Mouse (Mus musculus) lung, postnatal 0 days (tissue): Measurements from ENCODE around the gene Mms19. TPM values are rescaled to one million over a fixed set of nuclear protein-coding genes. Genes with fewer than 3 reads are reported as not detected.
"Not testable (repeated sequence)": the region's sequence is repeated elsewhere in the genome, so short reads cannot be mapped to it uniquely, and the experiment has no call there.

Source experiments
- ATAC-seq: fragments of 200-750 bp; cut with Nextera tagmentation; 2 replicates; pipeline ENCODE4 v1.8.0; 2017; ENCODE audit warnings: moderate library complexity
- DNase-seq: peaks from one replicate; pipeline ENCODE4 v3.0.0-alpha.2; 2016; ENCODE audit warnings: low spot score
- H3K27ac ChIP-seq: fragments of 300-500 bp; sonication (generic); 2 replicates; pipeline ENCODE4 v1.5.1; 2014; ENCODE audit warnings: antibody characterized with exemption, mild to moderate bottlenecking, low read length, mixed read lengths
- H3K27me3 ChIP-seq: fragments of 300-500 bp; sonication (generic); replicated peaks from 2 replicates; pipeline ENCODE4 v1.6.1; 2014; ENCODE audit warnings: low read length, mixed read lengths; ENCODE audit not compliant: insufficient read depth
- H3K36me3 ChIP-seq: fragments of 300-500 bp; sonication (generic); 2 replicates; pipeline ENCODE4 v1.6.1; 2014; ENCODE audit warnings: low read length, mixed read lengths; ENCODE audit not compliant: insufficient read depth
- H3K4me1 ChIP-seq: fragments of 300-500 bp; sonication (generic); 2 replicates; pipeline ENCODE4 v1.6.1; 2014; ENCODE audit warnings: antibody characterized with exemption, low read depth, low read length, mixed read lengths; ENCODE audit not compliant: insufficient read depth
- H3K4me2 ChIP-seq: fragments of 300-500 bp; sonication (generic); replicated peaks from 2 replicates; pipeline ENCODE4 v1.6.1; 2014; ENCODE audit warnings: low read depth, mild to moderate bottlenecking, low read length, moderate library complexity, mixed read lengths
- H3K4me3 ChIP-seq: fragments of 300-500 bp; sonication (generic); 2 replicates; pipeline ENCODE4 v1.5.1; 2014; ENCODE audit warnings: low read depth, low read length
- H3K9ac ChIP-seq: fragments of 300-500 bp; sonication (generic); replicated peaks from 2 replicates; pipeline ENCODE4 v1.6.1; 2014; ENCODE audit warnings: low read depth, mild to moderate bottlenecking
- H3K9me3 ChIP-seq: fragments of 300-500 bp; sonication (generic); 2 replicates; pipeline ENCODE4 v1.6.1; 2016; ENCODE audit warnings: low read length, mixed read lengths
- CTCF ChIP-seq: IDR thresholded peaks from 2 replicates; pipeline ENCODE4 v1.5.1; 2016; ENCODE audit warnings: antibody characterized with exemption, mild to moderate bottlenecking
- EP300 ChIP-seq: IDR thresholded peaks from 2 replicates; pipeline ENCODE4 v1.6.1; 2016; ENCODE audit warnings: antibody characterized with exemption, mild to moderate bottlenecking, control low read depth
- WGBS: fragments of 180-500 bp; shearing (Covaris S2); extraction: QIAGEN DNeasy Blood & Tissue Kit; methylation state at CpG from one replicate; pipeline ENCODE4 v1.1.7; 2014; 5-methylcytosine and 5-hydroxymethylcytosine counted together
- polyA plus RNA-seq: library from polyadenylated mRNA; unstranded; fragments of >200 nt; fragmentation: Nextera tagmentation; extraction: Ambion mirVana; gene quantifications from 2 replicates; pipeline ENCODE4 v1.2.1, GENCODE M21; 2015

Gene Mms19
- polyA plus RNA-seq, 1 experiment from 2014 or later: 12.8 TPM

DNA sequence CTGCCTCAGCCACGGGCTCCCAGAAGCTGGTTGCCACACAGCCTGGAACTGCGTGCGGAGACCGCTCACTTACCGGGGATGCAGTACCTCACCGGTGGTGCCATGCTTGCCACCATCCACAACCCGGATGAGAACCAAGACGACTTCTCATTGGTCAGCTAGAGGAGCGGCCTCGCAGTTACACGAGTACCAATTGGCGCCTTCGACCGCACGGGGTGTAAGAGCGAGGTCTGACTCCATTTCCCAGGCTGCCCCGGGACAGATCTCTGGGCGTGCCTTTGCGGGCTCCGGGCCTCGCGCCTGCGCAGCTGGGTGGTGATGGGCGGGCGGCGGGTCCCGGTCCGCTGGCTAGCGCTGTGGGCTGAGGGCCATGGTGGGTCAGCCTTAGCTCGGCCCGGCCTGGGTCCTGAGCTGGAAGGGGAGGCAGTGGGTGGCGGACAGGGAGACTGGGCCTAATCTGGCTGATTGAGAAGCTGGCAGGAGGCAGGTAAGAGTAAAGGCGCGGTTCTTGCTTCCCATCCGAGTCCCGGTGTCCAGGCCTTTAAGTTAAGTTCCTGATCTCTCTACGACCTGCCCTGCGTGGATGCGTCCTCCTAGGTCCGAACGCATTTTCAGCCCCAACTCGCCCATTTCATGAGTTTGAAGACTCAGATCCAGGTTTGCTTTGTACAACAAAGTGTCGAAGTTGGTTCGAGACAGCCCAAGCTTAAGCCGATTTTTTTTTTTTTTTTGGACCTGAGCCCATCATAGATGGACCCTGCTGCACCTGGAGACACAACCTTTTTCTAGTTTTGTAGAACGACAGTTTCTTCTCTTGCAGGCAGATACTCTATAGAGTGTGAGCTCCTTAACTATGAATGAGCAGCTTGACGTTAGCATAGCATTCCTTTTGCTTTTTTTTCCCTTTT, 47.5 kb downstream of the Mms19 start, which contains the start of the genes Exosc1 and Zdhhc16:
Exosc1 (minus strand) TSS at position 245 of the 908 bp plus-strand sequence.
Zdhhc16 (plus strand) TSS at position 302 of the 908 bp plus-strand sequence.
- H3K36me3 ChIP-seq: no peaks in the 10 kb centered on the region
- ATAC-seq: peak; percentile 100

DNA sequence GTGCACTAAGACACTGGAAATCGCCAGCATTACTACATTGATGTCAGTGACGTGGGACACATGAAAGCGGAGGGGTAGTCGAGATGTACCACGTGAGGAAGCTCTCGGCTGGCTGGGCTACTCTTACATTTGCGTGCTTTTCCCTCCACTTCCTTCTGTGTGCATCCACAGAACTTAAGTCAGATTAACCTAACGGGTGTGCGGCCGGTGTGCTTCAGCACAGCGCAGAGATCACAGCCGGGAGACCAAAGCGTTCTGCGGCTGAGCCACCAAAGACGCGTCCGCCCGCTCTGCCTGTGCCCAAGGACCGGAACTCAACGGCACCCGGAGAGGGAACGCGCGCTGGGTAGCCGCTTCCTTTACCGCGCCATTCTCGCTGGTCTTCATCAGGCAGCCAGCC, 48.3 kb downstream of the Mms19 start:
- Histone ChIP-seq H3K9ac (peak overlapping the region; percentile 58), H3K27me3 (no peaks in the 10 kb centered on the region), H3K4me2 (peak overlapping the region; percentile 90), H3K4me1 (0 out of 2 replicates have a peak, but pooled peaks cover 4% of the 10 kb centered on the region), H3K27ac (peak overlapping the region; percentile 54; the same call in 1 of the 2 replicates), H3K4me3 (peak overlapping the region; percentile 65), H3K9me3 (no peaks in the 10 kb centered on the region), H3K36me3 (no peaks in the 10 kb centered on the region; the same call in 1 of the 2 replicates)
- DNase-seq (peak; percentile 28), ATAC-seq (peak; percentile 5)
- TF ChIP-seq EP300 (no peak), CTCF (no peak)
- under 1% methylated on average over 28 of the region's 28 CpGs for whole genome bisulfite sequencing

More for the DNA sequence above, 47.5 kb downstream of the Mms19 start, which contains the start of the genes Exosc1 and Zdhhc16:
- Histone ChIP-seq H3K4me3 (peak within 1 kb of the TSS; percentile 65), H3K4me2 (peak within 1 kb of the TSS; percentile 90), H3K9me3 (no peaks in the 10 kb centered on the region), H3K4me1 (0 out of 2 replicates have a peak, but pooled peaks cover 4% of the 10 kb centered on the region), H3K9ac (peak within 1 kb of the TSS; percentile 58), H3K27me3 (no peaks in the 10 kb centered on the region), H3K27ac (peak within 1 kb of the TSS; percentile 54; the same call in 1 of the 2 replicates)
- no peak for TF ChIP-seq EP300
- TF ChIP-seq CTCF: peak; percentile 7; the same call in 1 of the 2 replicates
- under 1% methylated on average over 47 of the region's 47 CpGs for WGBS
- DNase-seq: peak; percentile 99

DNA sequence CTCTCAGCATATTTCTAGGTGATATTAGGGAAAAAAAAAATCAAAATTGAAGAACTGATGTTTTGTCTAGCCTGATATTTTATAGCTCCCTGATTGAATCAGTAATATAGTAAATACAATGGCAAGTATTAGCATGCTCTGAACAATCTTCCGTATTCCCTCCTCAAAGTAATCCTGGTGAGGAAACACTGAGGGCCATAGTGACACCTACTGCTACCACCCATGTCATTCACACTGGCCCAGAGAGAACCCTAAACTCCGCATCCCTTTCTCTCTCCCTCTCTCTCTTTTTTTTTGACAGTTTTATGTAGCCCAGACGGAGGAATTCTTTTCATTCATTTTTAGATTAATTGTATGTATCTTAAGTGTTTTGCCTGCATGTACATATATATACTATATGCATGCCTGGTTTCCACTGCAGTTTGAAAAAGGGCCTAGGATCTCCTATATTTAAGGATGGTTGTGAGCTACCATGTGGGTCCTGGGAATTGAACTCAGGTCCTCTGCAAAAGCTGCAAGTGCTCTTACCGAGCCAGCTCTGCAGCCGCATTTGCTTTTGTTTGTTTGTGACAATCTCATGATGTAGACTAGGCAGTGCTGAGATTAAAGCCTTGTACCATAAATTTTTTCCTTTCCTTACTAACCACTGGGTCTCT, 60.4 kb downstream of the Mms19 start:
- Histone ChIP-seq H3K4me1 (no peaks in the 10 kb centered on the region), H3K4me3 (no peak overlapping the region), H3K27ac (no peak overlapping the region), H3K9me3 (no peaks in the 10 kb centered on the region), H3K27me3 (no peaks in the 10 kb centered on the region), H3K9ac (no peak overlapping the region), H3K4me2 (no peak overlapping the region), H3K36me3 (peaks cover 27% of the 10 kb centered on the region)
- WGBS: 74% methylated on average over 5 of the region's 5 CpGs
- no peak for ATAC-seq
- TF ChIP-seq EP300 (no peak), CTCF (no peak)
- DNase-seq: no peak

DNA sequence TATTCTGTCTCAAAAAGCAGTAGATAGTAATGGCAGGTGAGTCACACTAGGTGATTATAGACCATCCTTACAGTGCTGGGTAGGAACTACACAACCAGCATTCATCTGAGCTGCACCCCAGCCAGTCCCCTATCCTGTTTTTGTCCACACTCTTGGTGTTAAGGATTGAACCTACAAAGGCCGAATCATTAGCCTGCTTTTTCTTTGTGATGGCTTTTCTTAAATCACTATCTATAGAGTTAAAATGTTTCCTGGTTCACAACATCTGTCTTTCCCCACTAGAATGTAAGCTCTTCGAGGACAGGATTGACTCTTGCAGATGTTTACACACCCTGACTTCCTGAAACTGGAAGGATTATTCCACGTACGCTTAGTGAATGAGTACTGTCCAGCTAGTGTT, 61.5 kb downstream of the Mms19 start:
- Histone ChIP-seq H3K4me3 (no peak overlapping the region), H3K27me3 (no peaks in the 10 kb centered on the region), H3K36me3 (peaks cover 23% of the 10 kb centered on the region), H3K4me1 (no peaks in the 10 kb centered on the region), H3K4me2 (no peak overlapping the region), H3K27ac (no peak overlapping the region), H3K9me3 (no peaks in the 10 kb centered on the region), H3K9ac (no peak overlapping the region)
- DNase-seq (no peak), ATAC-seq (no peak)
- TF ChIP-seq CTCF (no peak), EP300 (no peak)
- 50% methylated on average over 4 of the region's 4 CpGs for WGBS

DNA sequence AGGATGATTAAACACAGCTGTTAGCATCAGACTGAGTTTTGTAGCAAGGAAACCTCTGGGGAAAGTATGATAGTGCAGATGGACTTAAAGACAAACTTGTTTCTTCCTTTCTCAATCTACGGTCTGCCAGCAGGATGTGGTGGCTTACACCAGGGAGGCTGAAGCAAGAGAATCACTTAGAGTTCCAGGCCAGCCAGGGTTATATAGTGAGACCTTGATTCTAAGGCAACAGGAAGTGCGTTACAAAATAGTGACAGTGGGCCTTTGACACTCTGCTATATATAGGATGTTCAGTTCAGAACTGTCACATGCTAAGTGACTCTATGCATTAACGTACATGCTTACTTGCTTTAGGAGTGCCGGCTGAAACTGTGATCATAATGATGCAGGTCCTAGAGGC, 64.1 kb downstream of the Mms19 start:
- 74% methylated on average over 4 of the region's 4 CpGs for WGBS
- TF ChIP-seq EP300: no peak
- no peak for TF ChIP-seq CTCF
- Histone ChIP-seq H3K4me3 (no peak overlapping the region), H3K9me3 (no peaks in the 10 kb centered on the region), H3K4me2 (no peak overlapping the region), H3K36me3 (peaks cover 20% of the 10 kb centered on the region), H3K27me3 (no peaks in the 10 kb centered on the region), H3K27ac (no peak overlapping the region), H3K9ac (no peak overlapping the region), H3K4me1 (peaks cover 16% of the 10 kb centered on the region; the same call in 1 of the 2 replicates)
- ATAC-seq: no peak
- peak; percentile 11 for DNase-seq

DNA sequence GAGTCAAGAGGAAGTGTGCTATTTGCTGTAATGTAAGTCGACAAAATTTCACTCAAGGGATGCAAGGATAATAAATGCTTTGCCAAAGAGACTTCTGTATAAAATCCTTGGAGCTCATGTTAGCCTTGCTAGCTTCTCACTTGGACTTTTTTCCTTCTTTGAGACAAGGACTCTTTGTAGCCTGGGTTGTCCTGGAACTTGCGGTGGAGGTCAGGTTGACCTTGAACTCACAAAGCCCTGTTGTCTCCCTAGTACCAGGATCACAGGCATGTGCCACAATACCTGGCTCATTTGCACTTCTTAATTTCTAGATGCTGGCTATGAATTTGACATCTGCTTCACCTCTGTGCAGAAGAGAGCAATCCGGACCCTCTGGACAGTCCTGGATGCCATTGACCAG, 65.7 kb downstream of the Mms19 start:
- no peak overlapping the region for H3K9ac ChIP-seq
- WGBS: 84% methylated on average over 3 of the region's 3 CpGs
- no peak for ATAC-seq

DNA sequence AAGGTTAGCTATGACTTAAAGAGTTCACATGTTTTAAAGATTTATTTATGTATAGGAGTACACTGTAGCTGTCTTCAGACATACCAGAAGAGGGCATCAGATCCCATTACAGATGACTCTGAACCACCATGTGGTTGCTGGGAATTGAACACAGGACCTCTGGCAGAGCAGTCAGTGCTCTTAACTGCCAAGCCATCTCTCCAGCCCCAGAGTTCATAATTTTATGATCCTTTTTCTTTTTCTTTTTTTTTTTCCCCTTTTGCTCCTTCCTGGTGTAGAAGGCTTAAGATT, 66.4 kb downstream of the Mms19 start:
- H3K4me1 ChIP-seq: peaks cover 16% of the 10 kb centered on the region; the same call in 1 of the 2 replicates
- H3K27me3 ChIP-seq, H3K9ac ChIP-seq, ATAC-seq, H3K9me3 ChIP-seq, DNase-seq, H3K4me2 ChIP-seq, H3K27ac ChIP-seq, H3K4me3 ChIP-seq: not testable (repeated sequence)
- H3K36me3 ChIP-seq: peaks cover 20% of the 10 kb centered on the region

More for the DNA sequence above, 65.7 kb downstream of the Mms19 start:
- H3K4me3 ChIP-seq: no peak overlapping the region
- no peak overlapping the region for H3K4me2 ChIP-seq
- H3K9me3 ChIP-seq: no peaks in the 10 kb centered on the region
- DNase-seq: no peak
- no peaks in the 10 kb centered on the region for H3K27me3 ChIP-seq
- H3K36me3 ChIP-seq: peaks cover 20% of the 10 kb centered on the region
- H3K27ac ChIP-seq: no peak overlapping the region
- H3K4me1 ChIP-seq: peaks cover 16% of the 10 kb centered on the region; the same call in 1 of the 2 replicates
- TF ChIP-seq EP300 (no peak), CTCF (no peak)
